ENCODE assay signal across 28 mouse cellular contexts in the genomic region with DNA sequence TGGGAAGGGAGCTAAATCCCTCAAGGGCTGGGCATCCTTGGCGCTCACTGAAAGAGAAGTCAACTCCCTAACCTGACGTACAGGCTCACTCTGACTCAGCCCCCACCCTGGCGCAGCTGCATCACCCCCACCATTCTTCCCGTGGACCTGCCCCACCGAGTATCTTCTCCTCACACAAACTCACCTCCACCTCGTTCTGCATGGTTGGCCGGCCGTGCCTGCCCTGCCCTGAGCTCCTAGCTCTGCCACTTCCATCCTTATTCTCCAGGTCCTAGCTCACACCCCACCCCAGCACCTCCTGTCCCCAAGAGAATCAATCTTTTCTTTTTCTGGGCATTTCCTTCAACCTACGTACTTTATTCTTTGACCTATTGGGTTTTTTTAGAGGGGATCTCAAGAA. TPM values are rescaled to one million over a fixed set of nuclear protein-coding genes. Genes with fewer than 3 reads are reported as not detected.
A peak's percentile ranks its signal among the peaks of the same experiment; 100 is the strongest.
DNase-seq lines count a peak whose midpoint lies in the region; ATAC-seq lines count a peak whose summit lies in the region.
"Had no signal": no experiment of that assay in that cellular context is flagged by ENCODE, and none has a peak within 500 bp of the region (broad histone marks: within the 10 kb centered on the region; RNA-seq: fewer than 3 reads in every experiment).

No protein-coding gene starts in this region.

- H3K4me3 ChIP-seq in embryonic facial prominence, embryonic 15.5 days (replicated peaks) = no peak overlapping the region
- no peak overlapping the region for H3K4me3 ChIP-seq in embryonic facial prominence, embryonic 10.5 days
- H3K4me3 ChIP-seq in kidney, embryonic 15.5 days (replicated peaks) = no peak overlapping the region
- H3K4me3 ChIP-seq: embryonic facial prominence, embryonic 12.5 days; erythroblast, embryonic 14.5 days; forebrain, embryonic 13.5 days; heart, embryonic 12.5 days; heart, embryonic 15.5 days; hindbrain, embryonic 10.5 days; hindbrain, embryonic 13.5 days had no signal

- no peaks in the 10 kb centered on the region for H3K36me3 ChIP-seq in embryonic facial prominence, embryonic 15.5 days
- no peaks in the 10 kb centered on the region for H3K36me3 ChIP-seq in embryonic facial prominence, embryonic 10.5 days (replicated peaks)
- no peaks in the 10 kb centered on the region for H3K36me3 ChIP-seq in kidney, embryonic 15.5 days
- H3K36me3 ChIP-seq: embryonic facial prominence, embryonic 12.5 days; heart, embryonic 12.5 days; heart, embryonic 15.5 days; hindbrain, embryonic 10.5 days; hindbrain, embryonic 13.5 days had no signal

- H3K27me3 ChIP-seq in embryonic facial prominence, embryonic 15.5 days = no peaks in the 10 kb centered on the region
- H3K27me3 ChIP-seq in embryonic facial prominence, embryonic 10.5 days (replicated peaks; ENCODE audit: low read depth, poor library complexity, severe bottlenecking) = no peaks in the 10 kb centered on the region
- no peaks in the 10 kb centered on the region for H3K27me3 ChIP-seq in kidney, embryonic 15.5 days
- H3K27me3 ChIP-seq: CH12.LX; forebrain, embryonic 13.5 days; Patski had no signal

- no peak overlapping the region for H3K9ac ChIP-seq in embryonic facial prominence, embryonic 15.5 days
- no peak overlapping the region for H3K9ac ChIP-seq in kidney, embryonic 15.5 days
- H3K9ac ChIP-seq: embryonic facial prominence, embryonic 12.5 days; forebrain, embryonic 13.5 days; heart, embryonic 12.5 days; heart, embryonic 15.5 days; hindbrain, embryonic 13.5 days had no signal

- H3K27ac ChIP-seq in embryonic facial prominence, embryonic 15.5 days (replicated peaks) = 0 out of 2 replicates have a peak overlapping the region, but pooled peaks have one; percentile 14
- H3K27ac ChIP-seq in embryonic facial prominence, embryonic 10.5 days (replicated peaks) = no peak overlapping the region
- no peak overlapping the region for H3K27ac ChIP-seq in kidney, embryonic 15.5 days
- H3K27ac ChIP-seq: embryonic facial prominence, embryonic 12.5 days; forebrain, embryonic 13.5 days; heart, embryonic 15.5 days; hindbrain, embryonic 10.5 days; hindbrain, embryonic 13.5 days had no signal

- H3K9me3 ChIP-seq in embryonic facial prominence, embryonic 15.5 days (replicated peaks) = no peaks in the 10 kb centered on the region
- no peaks in the 10 kb centered on the region for H3K9me3 ChIP-seq in embryonic facial prominence, embryonic 10.5 days
- H3K9me3 ChIP-seq in kidney, embryonic 15.5 days (replicated peaks) = no peaks in the 10 kb centered on the region
- H3K9me3 ChIP-seq: embryonic facial prominence, embryonic 12.5 days; forebrain, embryonic 13.5 days; G1E; heart, embryonic 15.5 days; hindbrain, embryonic 10.5 days; hindbrain, embryonic 13.5 days had no signal

- WGBS in embryonic facial prominence, embryonic 15.5 days = 51% methylated on average over 9 of the region's 9 CpGs
- WGBS in embryonic facial prominence, embryonic 10.5 days = 65% methylated on average over 9 of the region's 9 CpGs
- 37% methylated on average over 9 of the region's 9 CpGs for WGBS in kidney, embryonic 15.5 days

- no peak for ATAC-seq in embryonic facial prominence, embryonic 15.5 days (ENCODE audit: insufficient number of reproducible peaks, low FRiP score, low TSS enrichment, low read depth)
- peak; percentile 67; the same call in 1 of the 2 replicates for ATAC-seq in kidney, embryonic 15.5 days (replicated peaks; ENCODE audit: low FRiP score)
- ATAC-seq: forebrain, embryonic 13.5 days; forebrain, embryonic 16.5 days; hindbrain, embryonic 16.5 days; Patski had no signal

- no peak overlapping the region for H3K4me2 ChIP-seq in embryonic facial prominence, embryonic 15.5 days (replicated peaks)
- H3K4me2 ChIP-seq in kidney, embryonic 15.5 days = no peak overlapping the region
- H3K4me2 ChIP-seq: embryonic facial prominence, embryonic 12.5 days; forebrain, embryonic 13.5 days; heart, embryonic 12.5 days; heart, embryonic 15.5 days; hindbrain, embryonic 13.5 days had no signal

- no peak for DNase-seq in embryonic facial prominence, embryonic 10.5 days (ENCODE audit: low spot score)
- no peak for DNase-seq in kidney, adult 11 months
- DNase-seq in kidney, postnatal 4 days = peak; percentile 26 to 39
- no peak for DNase-seq in kidney, adult 18-20 months
- DNase-seq: adrenal gland, postnatal 10 days; adrenal gland, postnatal 36 days; B cell, adult 2 months; cerebellum, adult 18-20 months; cerebellum, adult 9-10 months; cerebellum, postnatal 14 days; gastrocnemius, postnatal 10 days; gastrocnemius, postnatal 36 days; heart, postnatal 10 days; heart, postnatal 36 days had no signal

- H3K4me1 ChIP-seq in embryonic facial prominence, embryonic 15.5 days = no peaks in the 10 kb centered on the region
- H3K4me1 ChIP-seq in embryonic facial prominence, embryonic 10.5 days = peaks cover 3% of the 10 kb centered on the region; the same call in 1 of the 2 replicates
- H3K4me1 ChIP-seq in kidney, embryonic 15.5 days = peaks cover 14% of the 10 kb centered on the region; the same call in 1 of the 2 replicates
- H3K4me1 ChIP-seq: embryonic facial prominence, embryonic 12.5 days; forebrain, embryonic 13.5 days; heart, embryonic 12.5 days; heart, embryonic 15.5 days; hindbrain, embryonic 13.5 days had no signal

RNA-seq across cellular contexts. Expression of a gene that starts 12.6 kb away (rescaled TPM):
- 27.3 and 28.0 TPM in 2 replicates for polyA plus RNA-seq in embryonic facial prominence, embryonic 15.5 days (2015; fragmentation: Nextera tagmentation; extraction: Ambion mirVana)
- polyA plus RNA-seq in embryonic facial prominence, embryonic 10.5 days (2016; fragmentation: Nextera tagmentation; extraction: Ambion mirVana) = 0.70 and 0.90 TPM in 2 replicates
- 2.1 TPM in 2 replicates for polyA plus RNA-seq in kidney, embryonic 15.5 days (2015; fragmentation: Nextera tagmentation; extraction: Ambion mirVana)

RNA-seq across cellular contexts. Expression of a gene that starts 19.5 kb away (rescaled TPM):
- 34.0 and 38.0 TPM in 2 replicates for polyA plus RNA-seq in embryonic facial prominence, embryonic 15.5 days (2015; fragmentation: Nextera tagmentation; extraction: Ambion mirVana)
- polyA plus RNA-seq in embryonic facial prominence, embryonic 10.5 days (2016; fragmentation: Nextera tagmentation; extraction: Ambion mirVana) = 65.8 and 69.2 TPM in 2 replicates
- polyA plus RNA-seq in kidney, embryonic 15.5 days (2015; fragmentation: Nextera tagmentation; extraction: Ambion mirVana) = 43.6 and 46.9 TPM in 2 replicates

RNA-seq across cellular contexts. Expression of a gene that starts 20.9 kb away (rescaled TPM):
- polyA plus RNA-seq in embryonic facial prominence, embryonic 15.5 days (2015; fragmentation: Nextera tagmentation; extraction: Ambion mirVana) = 30.3 and 33.8 TPM in 2 replicates
- 29.7 and 35.3 TPM in 2 replicates for polyA plus RNA-seq in embryonic facial prominence, embryonic 10.5 days (2016; fragmentation: Nextera tagmentation; extraction: Ambion mirVana)
- polyA plus RNA-seq in kidney, embryonic 15.5 days (2015; fragmentation: Nextera tagmentation; extraction: Ambion mirVana) = 37.6 and 41.8 TPM in 2 replicates

RNA-seq across cellular contexts. Expression of a gene that starts 29.2 kb away (rescaled TPM):
- 548 and 555 TPM in 2 replicates for polyA plus RNA-seq in embryonic facial prominence, embryonic 15.5 days (2015; fragmentation: Nextera tagmentation; extraction: Ambion mirVana)
- polyA plus RNA-seq in embryonic facial prominence, embryonic 10.5 days (2016; fragmentation: Nextera tagmentation; extraction: Ambion mirVana) = 628 and 638 TPM in 2 replicates
- 545 and 565 TPM in 2 replicates for polyA plus RNA-seq in kidney, embryonic 15.5 days (2015; fragmentation: Nextera tagmentation; extraction: Ambion mirVana)

RNA-seq across cellular contexts. Expression of a gene that starts 29.4 kb away (rescaled TPM):
- polyA plus RNA-seq in embryonic facial prominence, embryonic 15.5 days (2015; fragmentation: Nextera tagmentation; extraction: Ambion mirVana) = 68.1 and 68.6 TPM in 2 replicates
- polyA plus RNA-seq in embryonic facial prominence, embryonic 10.5 days (2016; fragmentation: Nextera tagmentation; extraction: Ambion mirVana) = 60.7 and 64.7 TPM in 2 replicates
- 68.2 and 72.6 TPM in 2 replicates for polyA plus RNA-seq in kidney, embryonic 15.5 days (2015; fragmentation: Nextera tagmentation; extraction: Ambion mirVana)

Comparison
In these comparisons a context has a peak if more than half of its experiments do, and no peak if none do; other contexts are left out.
1. DNase-seq: peak in kidney, postnatal 4 days (2 of 2); none in embryonic facial prominence, embryonic 10.5 days (single experiment), kidney, adult 11 months (single experiment) and kidney, adult 18-20 months (single experiment).